Mouse (Mus musculus): ENCODE results near the gene Ofcc1.

The Ofcc1 gene

DNA sequence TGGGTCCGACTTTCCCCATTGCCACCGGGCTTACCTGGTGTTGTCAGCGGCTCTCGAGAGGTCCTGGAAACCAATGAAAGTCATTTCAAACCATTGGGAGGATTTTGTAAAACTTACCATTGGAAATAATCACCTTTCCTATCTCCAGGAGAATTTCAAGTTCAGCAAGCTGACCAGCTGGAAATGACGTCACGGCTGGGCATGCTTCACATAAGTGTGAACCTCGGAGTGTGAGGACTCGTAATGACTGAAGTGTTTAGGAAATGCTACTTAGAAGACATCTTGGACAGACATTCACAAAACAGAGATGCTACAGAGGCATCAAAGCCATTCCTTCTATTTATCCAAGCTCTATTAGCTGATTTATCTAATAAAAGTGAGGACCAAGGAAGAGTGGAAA lies 361.0 kb downstream of the Ofcc1 start:
- no peak for DNase-seq (ENCODE audit: low read depth, low spot score)

DNA sequence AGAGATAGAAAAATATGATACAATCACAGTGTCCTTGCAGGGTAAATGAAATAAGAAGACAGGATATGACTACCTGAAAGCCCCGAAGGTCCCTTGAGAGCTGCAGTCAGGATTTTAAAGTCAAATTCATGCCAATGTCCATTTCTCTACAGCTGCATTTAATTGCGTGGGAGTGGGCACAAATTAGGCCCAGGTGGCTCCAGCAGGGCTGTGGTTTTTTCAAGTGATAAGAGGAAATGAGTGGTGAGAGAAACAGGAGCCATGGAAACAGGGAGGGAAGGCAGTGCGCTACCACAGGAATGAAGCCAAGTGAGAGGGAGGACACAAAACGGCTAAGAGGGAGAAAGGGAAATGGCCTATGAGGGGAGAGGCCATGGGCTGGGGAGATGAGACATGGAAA lies 363.3 kb downstream of the Ofcc1 start:
- DNase-seq (ENCODE audit: low read depth, low spot score), result no peak

DNA sequence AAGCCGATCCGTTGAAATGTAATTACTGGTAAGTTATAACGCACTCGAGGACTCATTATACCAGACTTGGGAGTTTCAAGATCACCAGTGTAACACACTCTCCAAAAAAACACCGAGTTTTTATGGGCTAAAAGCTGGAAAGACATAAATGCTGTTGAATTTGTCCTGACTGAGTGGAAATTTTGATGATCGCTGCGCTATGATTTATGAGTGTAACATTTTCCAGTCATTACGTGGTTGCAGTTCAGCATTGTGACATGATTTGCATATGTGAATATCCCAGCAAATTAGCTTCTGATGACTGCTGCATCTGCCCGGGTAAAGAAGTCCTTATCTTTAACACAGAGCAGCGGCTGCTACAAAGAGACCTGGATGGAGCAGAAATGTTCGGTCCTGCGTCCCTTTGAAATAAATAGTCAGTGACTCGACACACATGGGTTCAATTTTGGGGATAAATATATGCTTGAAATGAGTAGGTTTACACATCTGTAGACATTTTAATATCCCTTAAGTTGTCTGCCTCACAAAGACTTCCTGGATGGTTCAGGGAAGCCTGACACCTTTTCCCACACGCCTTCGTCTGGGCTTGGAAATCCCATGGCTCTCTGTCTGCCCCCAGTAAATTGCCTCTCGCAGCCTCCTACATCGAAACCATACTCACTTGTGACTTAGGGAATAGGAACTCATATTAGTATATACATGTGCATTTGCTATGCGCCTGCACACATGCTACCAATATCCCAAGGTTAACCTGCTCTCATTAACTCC lies 381.8 kb downstream of the Ofcc1 start:
- DNase-seq (ENCODE audit: low read depth, low spot score), result no peak

DNA sequence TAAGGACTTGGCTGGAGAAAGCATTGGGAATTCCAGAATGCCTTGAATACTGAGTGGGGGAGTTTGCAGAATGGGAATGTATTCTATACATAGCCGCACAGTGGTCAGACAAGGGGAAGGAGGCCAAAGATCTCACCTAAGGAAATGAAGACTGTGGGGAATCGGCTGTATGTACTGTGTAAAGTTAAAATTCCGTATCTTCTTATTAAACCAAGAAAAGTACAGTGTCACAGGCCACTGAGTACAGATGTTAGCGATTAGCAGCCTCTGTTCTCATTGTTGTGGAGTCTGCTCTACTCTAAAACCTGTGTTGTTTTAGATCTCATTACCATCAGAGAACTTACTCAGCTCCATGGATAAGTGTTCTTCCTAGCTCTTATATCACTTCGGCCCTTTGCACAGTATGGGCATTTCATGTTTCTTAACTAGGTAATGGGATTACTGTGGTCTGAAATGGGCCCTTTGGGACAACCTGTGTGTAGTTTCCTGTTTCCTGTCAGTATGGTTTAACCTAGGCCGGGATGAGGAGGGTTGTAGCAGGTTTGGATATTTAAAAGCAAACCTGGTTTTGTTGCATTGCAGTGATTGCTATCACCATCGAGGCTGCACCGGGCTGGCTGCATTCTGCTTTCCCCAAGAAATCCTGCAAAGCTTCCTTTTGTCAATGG lies 392.8 kb downstream of the Ofcc1 start:
- no peak for DNase-seq (ENCODE audit: low read depth, low spot score)

DNA sequence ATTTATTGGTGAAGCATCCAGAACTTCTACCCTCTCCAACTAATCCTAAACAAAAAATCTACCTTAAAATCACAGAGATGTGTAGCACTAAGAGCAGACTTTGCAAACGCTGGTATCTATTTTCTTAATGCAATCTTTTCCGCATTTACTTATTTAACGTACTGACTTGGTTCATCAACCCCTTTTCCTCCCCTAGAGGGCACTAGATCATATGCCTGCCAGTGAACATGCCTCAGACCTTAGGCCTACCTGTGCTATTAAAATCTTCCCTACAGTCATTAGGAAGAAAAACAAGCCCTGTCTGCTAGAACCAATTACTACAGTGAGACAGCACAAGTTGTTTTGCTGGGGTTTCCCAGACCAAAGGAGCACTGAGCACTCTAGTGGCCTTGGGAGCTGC lies 404.0 kb downstream of the Ofcc1 start:
- no peak for DNase-seq (ENCODE audit: low read depth, low spot score)

DNA sequence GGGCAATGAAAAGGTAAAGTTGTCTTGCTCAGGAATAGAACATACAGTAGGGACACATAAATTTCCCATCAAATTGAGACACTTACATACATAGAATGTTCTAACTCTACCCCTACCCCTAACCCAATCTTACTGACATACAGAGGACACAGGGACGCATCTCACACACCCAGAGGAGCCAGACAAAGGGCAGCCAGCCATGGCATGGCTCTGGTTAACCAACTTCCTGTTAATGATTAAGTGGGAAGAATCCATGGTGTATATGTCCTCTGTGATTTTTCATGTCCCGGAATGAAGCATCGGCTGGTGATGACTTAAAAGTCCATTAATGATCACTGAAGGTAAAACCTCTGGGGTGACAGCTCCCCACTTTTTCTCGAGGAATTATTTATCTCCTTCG lies 405.2 kb downstream of the Ofcc1 start:
- no peak for DNase-seq (ENCODE audit: low read depth, low spot score)
